Mouse (Mus musculus): ENCODE measurements around the gene Adh1. TPM values are rescaled to one million over a fixed set of nuclear protein-coding genes. Genes with fewer than 3 reads are reported as not detected.

Adh1 gene
- polyA plus RNA-seq, 1 experiment from 2014 or later = 1.1 TPM

DNA sequence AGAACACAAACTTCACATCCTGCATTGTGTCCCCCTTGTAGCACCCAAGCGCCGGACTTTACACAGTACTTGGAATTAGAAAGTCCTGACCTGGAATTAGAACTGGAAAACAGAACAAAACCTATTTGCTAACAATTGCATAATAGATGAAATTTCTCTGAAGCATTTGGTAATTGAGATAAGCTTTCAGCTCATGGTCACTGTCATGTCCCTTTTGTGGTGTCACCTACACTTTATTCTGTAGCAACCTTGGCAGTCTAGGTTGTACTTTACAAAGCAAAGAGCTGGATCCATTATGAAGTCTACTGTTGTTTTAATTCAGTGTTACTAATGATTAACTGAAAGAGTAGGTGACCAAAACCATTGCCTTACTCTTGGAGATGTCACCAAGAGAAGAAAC lies 33.7 kb upstream of the Adh1 start:
- no peak overlapping the region for H3K4me2 ChIP-seq
- ATAC-seq (replicated peaks) = no peak
- 86% methylated on average over 2 of the region's 2 CpGs for WGBS
- H3K4me3 ChIP-seq = no peak overlapping the region
- no peaks in the 10 kb centered on the region for H3K9me3 ChIP-seq
- no peaks in the 10 kb centered on the region for H3K27me3 ChIP-seq (replicated peaks)
- H3K27ac ChIP-seq = no peak overlapping the region
- H3K9ac ChIP-seq = no peak overlapping the region
- no peaks in the 10 kb centered on the region for H3K4me1 ChIP-seq
- H3K36me3 ChIP-seq (replicated peaks) = no peaks in the 10 kb centered on the region

DNA sequence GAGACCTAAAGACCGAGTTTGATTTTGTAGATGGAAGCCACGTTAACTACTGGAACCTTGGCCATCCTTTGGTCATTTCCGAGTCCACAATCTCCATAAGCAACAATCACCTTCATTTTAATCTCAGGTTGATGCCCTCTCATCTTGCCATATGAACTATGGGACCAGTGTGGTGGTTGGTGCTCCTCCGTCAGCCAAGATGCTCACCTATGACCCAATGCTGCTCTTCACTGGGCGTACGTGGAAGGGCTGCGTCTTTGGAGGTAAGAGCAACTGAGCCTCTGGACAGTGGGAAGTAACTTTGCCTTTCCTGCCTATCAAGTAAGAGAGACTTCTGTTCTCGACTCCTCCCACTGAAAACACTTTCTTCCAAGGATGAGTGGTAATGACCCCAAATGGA lies 33.0 kb upstream of the Adh1 start:
- Histone ChIP-seq H3K9me3 (no peaks in the 10 kb centered on the region), H3K4me2 (no peak overlapping the region), H3K27me3 (replicated peaks) (no peaks in the 10 kb centered on the region), H3K27ac (no peak overlapping the region), H3K9ac (no peak overlapping the region), H3K36me3 (replicated peaks) (no peaks in the 10 kb centered on the region), H3K4me3 (no peak overlapping the region), H3K4me1 (no peaks in the 10 kb centered on the region)
- WGBS = 93% methylated on average over 8 of the region's 8 CpGs
- no peak for ATAC-seq (replicated peaks)

DNA sequence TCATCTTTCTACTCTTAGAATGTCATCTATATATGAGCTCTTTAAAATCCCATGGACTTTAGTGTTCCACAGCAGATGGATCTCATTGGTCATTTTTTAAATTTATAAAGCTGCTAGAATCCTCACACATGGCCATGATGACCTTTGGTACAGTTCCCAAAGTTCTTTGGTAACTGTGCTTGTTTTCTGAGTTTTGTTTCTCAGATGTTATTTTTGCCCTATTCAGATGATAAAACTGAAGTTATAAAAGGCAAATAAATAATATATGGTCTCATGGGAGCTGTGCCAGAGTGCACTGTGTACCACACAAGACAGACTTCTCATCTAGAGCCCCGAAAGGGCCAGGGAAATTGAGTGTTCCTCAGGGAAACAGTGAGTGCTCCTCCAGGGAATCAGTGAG lies 31.3 kb upstream of the Adh1 start:
- no peak for ATAC-seq (replicated peaks)
- Histone ChIP-seq H3K36me3 (replicated peaks) (no peaks in the 10 kb centered on the region), H3K4me3 (no peak overlapping the region), H3K27ac (no peak overlapping the region), H3K9me3 (no peaks in the 10 kb centered on the region), H3K4me1 (no peaks in the 10 kb centered on the region), H3K9ac (no peak overlapping the region), H3K4me2 (no peak overlapping the region), H3K27me3 (replicated peaks) (no peaks in the 10 kb centered on the region)
- 85% methylated on average over 1 of the region's 1 CpGs for WGBS

DNA sequence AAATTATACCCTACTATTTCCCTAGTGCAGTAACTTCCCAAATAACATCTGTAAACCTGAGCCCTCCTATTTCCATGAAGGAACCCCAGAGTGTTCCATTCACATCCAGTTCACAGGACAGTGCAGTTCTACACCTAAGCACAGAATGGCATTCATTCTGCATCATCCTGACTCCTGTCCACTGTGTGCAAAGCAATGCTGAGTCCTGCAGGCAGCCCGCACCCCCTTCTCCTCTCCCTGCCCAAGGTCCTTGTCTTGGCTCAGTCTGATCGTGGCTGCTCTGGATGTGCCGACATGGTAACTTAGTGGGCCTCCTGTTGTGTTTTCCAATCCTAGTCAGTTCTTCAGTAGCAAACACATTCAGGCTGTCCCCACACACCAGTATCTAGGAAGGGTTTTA lies 30.5 kb upstream of the Adh1 start:
- Histone ChIP-seq H3K27me3 (replicated peaks) (no peaks in the 10 kb centered on the region), H3K27ac (no peak overlapping the region), H3K9me3 (no peaks in the 10 kb centered on the region), H3K4me3 (no peak overlapping the region), H3K9ac (no peak overlapping the region), H3K4me1 (no peaks in the 10 kb centered on the region), H3K4me2 (no peak overlapping the region), H3K36me3 (replicated peaks) (no peaks in the 10 kb centered on the region)
- 81% methylated on average over 3 of the region's 3 CpGs for WGBS
- ATAC-seq (replicated peaks) = no peak

DNA sequence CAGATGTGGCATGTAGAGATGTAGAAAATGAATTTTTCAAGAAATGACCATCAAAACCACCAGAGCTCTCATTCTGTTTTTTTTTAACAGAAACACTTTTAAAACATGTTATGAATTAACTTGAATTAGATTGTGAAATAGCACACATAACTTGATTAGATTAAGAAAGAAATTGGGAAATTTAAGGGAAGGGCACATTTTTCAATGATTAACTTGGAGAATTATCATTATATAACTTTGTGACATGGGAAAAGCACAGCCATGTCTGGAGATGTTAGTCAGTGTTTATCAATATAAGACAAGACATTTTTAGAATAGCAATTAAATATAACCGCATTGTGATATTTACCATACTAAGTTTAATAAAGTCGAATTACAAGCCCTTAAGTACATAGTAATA lies 29.3 kb upstream of the Adh1 start:
- Histone ChIP-seq H3K4me2 (no peak overlapping the region), H3K27ac (no peak overlapping the region), H3K4me1 (no peaks in the 10 kb centered on the region), H3K4me3 (no peak overlapping the region), H3K36me3 (replicated peaks) (no peaks in the 10 kb centered on the region), H3K9ac (no peak overlapping the region), H3K27me3 (replicated peaks) (no peaks in the 10 kb centered on the region), H3K9me3 (no peaks in the 10 kb centered on the region)
- 85% methylated on average over 2 of the region's 2 CpGs for WGBS
- ATAC-seq (replicated peaks) = no peak

DNA sequence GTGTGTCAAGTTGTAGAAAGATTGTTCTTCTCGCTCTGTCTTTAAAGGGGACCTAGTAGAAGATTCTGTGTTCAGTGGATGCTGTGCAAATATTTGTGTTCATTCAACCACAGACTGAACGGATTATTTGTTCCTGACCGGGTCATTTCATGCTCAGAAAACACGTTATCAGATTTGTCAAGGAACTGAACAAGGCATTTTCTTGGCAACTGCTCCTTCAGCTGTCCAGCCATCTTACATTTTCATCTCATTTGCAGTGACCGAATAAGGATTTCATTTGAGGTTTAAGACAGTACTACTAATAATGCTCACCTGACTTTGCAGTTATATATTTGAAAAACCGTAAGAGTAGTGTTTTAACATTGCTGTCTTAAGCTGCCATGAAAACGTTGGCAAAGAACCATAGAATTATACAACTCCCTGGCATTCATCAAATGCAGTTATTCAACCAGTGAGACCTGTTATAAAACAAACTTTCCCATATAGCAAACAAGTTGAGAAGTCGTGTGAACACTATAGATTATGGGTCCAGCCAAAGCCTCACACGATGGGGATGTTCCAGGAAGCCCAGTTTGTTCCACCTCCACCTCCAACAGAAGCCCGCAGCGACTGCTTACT lies 24.1 kb upstream of the Adh1 start:
- no peak overlapping the region for H3K4me2 ChIP-seq
- no peak overlapping the region for H3K9ac ChIP-seq
- 77% methylated on average over 11 of the region's 11 CpGs for WGBS
- H3K4me1 ChIP-seq = no peaks in the 10 kb centered on the region
- no peak overlapping the region for H3K4me3 ChIP-seq
- H3K27ac ChIP-seq = no peak overlapping the region
- no peaks in the 10 kb centered on the region for H3K27me3 ChIP-seq (replicated peaks)
- ATAC-seq (replicated peaks) = no peak
- no peaks in the 10 kb centered on the region for H3K36me3 ChIP-seq (replicated peaks)
- no peaks in the 10 kb centered on the region for H3K9me3 ChIP-seq

DNA sequence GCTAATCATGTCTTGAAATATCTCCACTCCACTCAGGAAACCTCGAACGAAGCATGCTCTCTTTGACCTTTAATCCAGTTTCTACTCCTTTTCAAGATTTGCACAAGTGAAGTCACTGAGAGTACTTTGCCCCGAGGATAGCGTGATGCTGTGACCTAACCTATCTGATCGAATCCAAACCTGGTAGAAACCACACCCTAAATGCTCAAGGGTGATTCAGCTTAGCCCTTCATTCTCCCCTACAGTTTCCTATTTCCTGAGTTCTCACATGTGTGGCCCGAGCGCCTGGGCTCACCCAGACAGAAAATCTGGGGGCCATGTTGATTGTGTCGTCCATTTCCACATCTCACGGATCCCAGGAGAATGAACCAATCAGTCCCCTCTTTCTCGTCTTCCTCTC lies 22.7 kb upstream of the Adh1 start:
- H3K4me3 ChIP-seq = no peak overlapping the region
- H3K36me3 ChIP-seq (replicated peaks) = no peaks in the 10 kb centered on the region
- H3K9ac ChIP-seq = no peak overlapping the region
- 89% methylated on average over 10 of the region's 10 CpGs for WGBS
- H3K4me1 ChIP-seq = no peaks in the 10 kb centered on the region
- no peaks in the 10 kb centered on the region for H3K9me3 ChIP-seq
- ATAC-seq (replicated peaks) = no peak
- H3K27me3 ChIP-seq (replicated peaks) = no peaks in the 10 kb centered on the region
- no peak overlapping the region for H3K4me2 ChIP-seq
- H3K27ac ChIP-seq = no peak overlapping the region

DNA sequence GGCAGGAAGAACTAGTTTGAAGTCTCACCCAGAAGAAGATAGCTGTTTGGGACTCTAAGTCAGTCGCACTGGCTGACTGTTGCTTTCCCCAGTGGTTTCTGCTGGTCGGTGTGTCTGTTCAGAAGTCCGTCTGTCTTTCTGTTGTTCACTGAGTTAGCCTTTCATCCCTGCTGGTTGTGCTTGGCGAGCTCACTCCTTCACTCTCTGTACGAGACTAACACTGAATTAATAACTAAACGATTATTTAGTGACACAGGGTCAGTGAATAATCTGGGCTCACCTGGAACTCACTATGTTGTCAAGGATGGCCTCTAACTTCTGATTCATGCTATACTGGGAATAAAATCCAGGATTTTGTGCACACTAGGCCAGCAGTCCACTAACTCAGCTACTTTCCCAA lies 21.3 kb upstream of the Adh1 start:
- WGBS = 88% methylated on average over 6 of the region's 6 CpGs
- no peak overlapping the region for H3K4me3 ChIP-seq
- no peak overlapping the region for H3K27ac ChIP-seq
- no peaks in the 10 kb centered on the region for H3K4me1 ChIP-seq
- H3K4me2 ChIP-seq = no peak overlapping the region
- ATAC-seq (replicated peaks) = no peak
- no peaks in the 10 kb centered on the region for H3K27me3 ChIP-seq (replicated peaks)
- no peaks in the 10 kb centered on the region for H3K9me3 ChIP-seq
- no peaks in the 10 kb centered on the region for H3K36me3 ChIP-seq (replicated peaks)
- H3K9ac ChIP-seq = no peak overlapping the region

DNA sequence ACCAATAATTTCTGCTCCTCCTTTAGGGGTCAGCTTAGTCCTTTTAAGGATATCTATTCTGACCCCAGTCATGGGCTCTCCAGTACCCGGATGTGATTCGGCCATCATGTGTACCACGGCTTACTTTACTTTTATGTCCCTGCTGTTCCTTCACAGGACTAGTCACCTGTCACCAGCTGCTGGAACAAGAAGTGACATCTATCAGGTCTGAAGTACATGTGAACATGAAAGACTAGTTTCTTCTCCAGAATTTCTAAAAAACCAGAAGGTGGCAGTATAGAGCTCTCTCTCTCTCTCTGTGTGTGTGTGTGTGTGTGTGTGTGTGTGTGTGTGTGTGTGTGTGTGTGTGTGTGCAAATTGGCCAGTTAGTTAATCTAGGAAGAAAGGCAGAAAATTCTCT lies 20.4 kb upstream of the Adh1 start:
- no peaks in the 10 kb centered on the region for H3K4me1 ChIP-seq
- no peaks in the 10 kb centered on the region for H3K27me3 ChIP-seq (replicated peaks)
- no peaks in the 10 kb centered on the region for H3K9me3 ChIP-seq
- 0 out of 2 replicates have a peak, but pooled peaks have one; percentile 43 for ATAC-seq (replicated peaks)
- H3K4me2 ChIP-seq = no peak overlapping the region
- 90% methylated on average over 3 of the region's 3 CpGs for WGBS
- H3K36me3 ChIP-seq (replicated peaks) = no peaks in the 10 kb centered on the region
- H3K9ac ChIP-seq = no peak overlapping the region
- no peak overlapping the region for H3K4me3 ChIP-seq
- no peak overlapping the region for H3K27ac ChIP-seq

DNA sequence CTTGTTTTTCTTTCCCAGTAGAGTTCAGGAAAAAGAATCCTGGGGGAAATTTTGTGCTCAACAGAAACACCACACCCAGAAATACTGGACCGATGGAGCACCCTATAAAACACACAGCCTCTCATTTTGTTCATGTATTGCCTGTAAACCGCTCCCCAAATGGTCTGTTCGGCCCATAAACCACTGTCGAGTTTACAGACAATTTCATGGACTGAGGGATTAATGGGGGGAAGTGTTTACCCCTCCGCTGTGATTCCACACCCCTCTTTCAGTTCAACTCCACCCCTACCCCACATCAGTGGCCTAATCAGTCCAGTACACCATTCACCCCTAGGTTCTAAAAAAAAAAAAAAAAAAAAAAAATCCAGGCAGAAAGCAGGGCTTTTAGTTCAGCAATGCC lies 19.8 kb upstream of the Adh1 start:
- H3K4me3 ChIP-seq = no peak overlapping the region
- no peaks in the 10 kb centered on the region for H3K9me3 ChIP-seq
- no peak overlapping the region for H3K4me2 ChIP-seq
- no peaks in the 10 kb centered on the region for H3K36me3 ChIP-seq (replicated peaks)
- no peak for ATAC-seq (replicated peaks)
- no peak overlapping the region for H3K9ac ChIP-seq
- no peak overlapping the region for H3K27ac ChIP-seq
- H3K4me1 ChIP-seq = no peaks in the 10 kb centered on the region
- H3K27me3 ChIP-seq (replicated peaks) = no peaks in the 10 kb centered on the region
- WGBS = 74% methylated on average over 5 of the region's 5 CpGs

DNA sequence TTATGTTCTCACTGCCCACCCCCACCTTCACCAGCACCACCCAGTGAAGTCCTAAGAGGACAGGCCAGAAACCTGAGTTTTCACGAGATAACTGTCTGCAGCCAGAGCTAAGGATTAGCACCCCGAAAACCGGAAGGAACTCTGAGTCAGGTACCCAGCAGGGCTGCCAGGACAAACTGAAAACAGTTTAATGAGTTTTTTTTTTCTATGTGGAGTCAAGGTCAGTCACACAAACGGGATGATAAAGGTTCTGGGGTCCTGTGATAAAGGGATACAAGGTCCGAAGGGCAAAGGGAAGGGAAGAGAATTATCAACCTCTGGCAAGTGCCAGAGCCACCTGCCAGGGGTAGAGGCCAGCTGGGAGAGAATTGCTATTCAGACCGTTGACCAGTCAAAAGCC lies 19.4 kb upstream of the Adh1 start:
- Histone ChIP-seq H3K9ac (no peak overlapping the region), H3K4me2 (no peak overlapping the region), H3K9me3 (no peaks in the 10 kb centered on the region), H3K4me3 (no peak overlapping the region), H3K27ac (no peak overlapping the region), H3K27me3 (replicated peaks) (no peaks in the 10 kb centered on the region), H3K36me3 (replicated peaks) (no peaks in the 10 kb centered on the region), H3K4me1 (no peaks in the 10 kb centered on the region)
- 65% methylated on average over 6 of the region's 6 CpGs for WGBS
- ATAC-seq (replicated peaks) = no peak

DNA sequence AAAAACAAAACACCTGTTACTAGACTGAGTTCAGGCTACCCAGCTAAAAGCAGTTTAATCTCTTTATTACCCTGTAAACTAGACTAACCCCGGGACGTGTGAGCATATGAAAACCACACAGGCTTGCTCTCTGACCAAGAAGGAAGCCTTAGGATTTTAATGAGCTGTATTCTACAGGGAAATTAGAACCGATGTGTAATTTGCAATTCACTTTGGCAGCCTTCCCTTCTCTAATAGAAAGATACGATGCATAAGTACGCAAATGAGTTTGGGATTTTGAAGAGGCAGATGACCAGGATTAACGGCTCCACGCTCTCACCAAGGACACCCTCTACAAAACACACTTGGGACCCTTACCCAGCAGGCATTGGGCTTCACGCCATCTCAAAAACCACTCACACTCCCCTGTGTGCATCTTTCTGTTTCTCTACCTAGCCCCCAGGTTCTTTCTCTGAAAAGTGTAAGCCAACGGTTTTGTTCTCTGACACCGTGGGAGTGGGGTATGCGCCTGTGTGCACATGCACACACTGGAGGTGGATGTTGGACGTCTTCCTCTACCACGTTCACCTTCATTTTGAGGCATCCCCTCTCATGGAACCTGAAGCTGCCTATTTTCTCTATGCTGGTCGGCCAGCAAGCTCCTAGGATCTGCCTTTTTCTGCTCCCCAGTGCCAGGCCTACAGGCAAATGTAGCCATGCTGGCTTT lies 18.6 kb upstream of the Adh1 start:
- Histone ChIP-seq H3K27me3 (replicated peaks) (no peaks in the 10 kb centered on the region), H3K4me2 (no peak overlapping the region), H3K36me3 (replicated peaks) (no peaks in the 10 kb centered on the region), H3K9ac (no peak overlapping the region), H3K27ac (no peak overlapping the region), H3K9me3 (no peaks in the 10 kb centered on the region), H3K4me3 (no peak overlapping the region), H3K4me1 (no peaks in the 10 kb centered on the region)
- 52% methylated on average over 14 of the region's 14 CpGs for WGBS
- peak; percentile 55; the same call in 1 of the 2 replicates for ATAC-seq (replicated peaks)

DNA sequence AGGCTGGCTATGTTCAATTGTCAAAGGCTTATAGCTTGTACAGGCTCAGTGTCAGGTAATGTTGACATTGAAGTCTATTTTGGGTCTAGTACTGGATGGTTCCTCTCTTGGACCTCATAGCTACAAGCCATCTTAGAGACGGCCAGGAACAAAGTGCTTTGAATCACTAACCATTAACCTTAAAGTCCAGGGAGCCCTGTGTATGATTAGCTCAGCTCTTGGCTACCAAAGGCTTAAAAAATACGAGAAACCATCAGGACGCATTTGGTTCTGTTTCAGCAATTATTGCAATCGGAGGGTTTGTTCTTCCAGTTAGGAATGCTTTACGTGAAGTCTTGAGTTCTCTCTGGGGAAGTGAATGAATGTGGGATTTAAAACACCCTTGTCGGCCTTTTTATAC lies 17.9 kb upstream of the Adh1 start:
- Histone ChIP-seq H3K4me1 (no peaks in the 10 kb centered on the region), H3K9me3 (no peaks in the 10 kb centered on the region), H3K27ac (no peak overlapping the region), H3K36me3 (replicated peaks) (no peaks in the 10 kb centered on the region), H3K27me3 (replicated peaks) (no peaks in the 10 kb centered on the region), H3K4me3 (no peak overlapping the region), H3K9ac (no peak overlapping the region), H3K4me2 (no peak overlapping the region)
- WGBS = 92% methylated on average over 6 of the region's 6 CpGs
- no peak for ATAC-seq (replicated peaks)

Data from midbrain, embryonic 15.5 days (tissue).